Mouse (Mus musculus) hindbrain, embryonic 16.5 days (tissue): ENCODE measurements at regions not wholly inside any gene's neighbourhood (a gene's known extent, or its start where the extent isn't known, plus 50 kb on each side); places are given as distances from the start of the nearest gene placed in this dataset.

Source experiments
- ATAC-seq: fragments of 200-750 bp; cut with Nextera tagmentation; 2 replicates; pipeline ENCODE4 v1.8.0; 2017; ENCODE audit warnings: moderate TSS enrichment, moderate library complexity
- H3K27ac ChIP-seq: fragments of 300-500 bp; sonication (generic); 2 replicates; pipeline ENCODE4 v1.5.1; 2014; ENCODE audit warnings: low read depth, mild to moderate bottlenecking, control low read depth, low read length, moderate library complexity
- H3K27me3 ChIP-seq: fragments of 300-500 bp; sonication (generic); replicated peaks from 2 replicates; pipeline ENCODE4 v1.6.1; 2014; ENCODE audit warnings: low read length; ENCODE audit not compliant: control insufficient read depth, insufficient read depth
- H3K36me3 ChIP-seq: fragments of 300-500 bp; sonication (generic); 2 replicates; pipeline ENCODE4 v1.6.1; 2014; ENCODE audit warnings: mild to moderate bottlenecking, low read length, moderate library complexity, mixed read lengths; ENCODE audit not compliant: control insufficient read depth, insufficient read depth
- H3K4me1 ChIP-seq: fragments of 300-500 bp; sonication (generic); 2 replicates; pipeline ENCODE4 v1.6.1; 2014; ENCODE audit warnings: low read depth, low read length; ENCODE audit not compliant: control insufficient read depth, insufficient read depth
- H3K4me2 ChIP-seq: fragments of 300-500 bp; sonication (generic); 2 replicates; pipeline ENCODE4 v1.6.1; 2014; ENCODE audit warnings: mild to moderate bottlenecking, low read length, control low read depth, moderate library complexity
- H3K4me3 ChIP-seq: fragments of 300-500 bp; sonication (generic); 2 replicates; pipeline ENCODE4 v1.5.1; 2014; ENCODE audit warnings: mild to moderate bottlenecking, low read length, control low read depth, moderate library complexity
- H3K9ac ChIP-seq: fragments of 300-500 bp; sonication (generic); 2 replicates; pipeline ENCODE4 v1.6.1; 2014; ENCODE audit warnings: low read depth, mild to moderate bottlenecking, control low read depth, low read length, moderate library complexity
- H3K9me3 ChIP-seq: fragments of 300-500 bp; sonication (generic); 2 replicates; pipeline ENCODE4 v1.6.1; 2014; ENCODE audit warnings: mild to moderate bottlenecking, low read length, moderate library complexity; ENCODE audit not compliant: control insufficient read depth
- WGBS: fragments of 180-500 bp; shearing (Covaris S2); extraction: QIAGEN DNeasy Blood & Tissue Kit; methylation state at CpG from one replicate; pipeline ENCODE4 v1.1.7; 2014; 5-methylcytosine and 5-hydroxymethylcytosine counted together

DNA sequence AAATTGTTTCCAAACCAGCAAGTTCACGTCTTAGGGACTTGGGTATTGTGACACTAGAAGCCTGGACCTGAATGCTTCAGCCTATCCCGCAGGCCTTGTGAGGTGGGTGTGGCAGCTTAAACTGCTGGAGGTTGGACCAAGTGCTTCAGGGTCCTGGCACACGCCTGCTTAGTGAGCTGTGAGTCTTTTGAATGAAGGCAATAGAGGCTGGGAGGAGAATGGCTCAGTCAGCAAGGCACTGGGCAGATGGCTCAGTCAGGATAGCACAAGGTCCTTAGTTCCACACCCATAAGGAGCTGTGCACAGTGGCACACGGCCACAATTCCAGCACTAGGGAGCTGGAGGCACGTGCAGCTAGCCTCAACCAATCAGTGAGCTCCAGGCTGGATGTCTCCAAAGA lies 80.5 kb upstream of the Pmepa1 start:
- H3K27me3 ChIP-seq, result no peaks in the 10 kb centered on the region
- no peak overlapping the region for H3K4me2 ChIP-seq
- no peak overlapping the region for H3K27ac ChIP-seq
- ATAC-seq, result no peak
- no peaks in the 10 kb centered on the region for H3K9me3 ChIP-seq
- no peak overlapping the region for H3K9ac ChIP-seq
- H3K4me1 ChIP-seq, result peaks cover 7% of the 10 kb centered on the region
- 61% methylated on average over 5 of the region's 5 CpGs for WGBS
- H3K4me3 ChIP-seq, result no peak overlapping the region
- no peaks in the 10 kb centered on the region for H3K36me3 ChIP-seq

DNA sequence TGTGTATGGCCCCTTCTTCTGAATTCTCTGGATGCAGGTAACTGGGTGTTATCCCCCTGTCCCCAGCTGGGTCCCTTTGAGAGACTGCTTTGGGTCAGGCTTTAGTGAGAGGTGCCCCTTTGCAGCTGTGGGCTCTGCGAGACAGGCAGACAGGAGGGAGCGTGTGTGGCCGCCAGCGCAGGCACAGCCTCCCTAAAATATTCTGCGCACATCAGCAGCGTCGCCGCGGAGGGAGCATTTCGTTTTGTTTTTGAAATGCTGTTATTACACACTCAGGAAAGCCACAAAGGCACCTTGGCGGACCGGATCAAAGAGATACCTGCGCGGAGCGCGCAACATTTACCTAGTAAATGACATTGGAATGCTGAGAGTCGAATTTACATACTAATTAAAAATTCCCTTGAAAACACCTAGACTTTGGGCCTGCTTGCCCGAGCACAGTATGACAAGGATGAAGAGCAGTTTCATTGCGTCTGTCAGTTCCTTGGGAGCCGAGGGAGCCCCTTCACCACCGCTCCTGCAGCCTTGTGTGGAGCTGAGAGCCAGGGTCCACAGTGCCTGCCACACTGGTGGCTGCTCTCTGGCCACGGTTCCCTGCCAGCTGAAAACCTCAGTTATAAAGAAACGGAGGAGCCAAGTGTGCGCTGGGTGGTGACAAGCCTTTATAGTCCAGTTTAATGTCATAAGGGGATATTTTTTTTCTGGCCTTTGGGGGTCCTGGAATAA lies 89.3 kb upstream of the Pmepa1 start:
- Histone ChIP-seq H3K9me3 (no peaks in the 10 kb centered on the region), H3K4me1 (peaks cover 7% of the 10 kb centered on the region), H3K4me2 (peak overlapping the region; percentile 38), H3K27ac (peak overlapping the region; percentile 55), H3K9ac (peak overlapping the region; percentile 42; the same call in 1 of the 2 replicates), H3K4me3 (peak overlapping the region; percentile 8; the same call in 1 of the 2 replicates), H3K36me3 (no peaks in the 10 kb centered on the region), H3K27me3 (no peaks in the 10 kb centered on the region)
- WGBS, result 9% methylated on average over 24 of the region's 24 CpGs
- ATAC-seq, result peak; percentile 71

DNA sequence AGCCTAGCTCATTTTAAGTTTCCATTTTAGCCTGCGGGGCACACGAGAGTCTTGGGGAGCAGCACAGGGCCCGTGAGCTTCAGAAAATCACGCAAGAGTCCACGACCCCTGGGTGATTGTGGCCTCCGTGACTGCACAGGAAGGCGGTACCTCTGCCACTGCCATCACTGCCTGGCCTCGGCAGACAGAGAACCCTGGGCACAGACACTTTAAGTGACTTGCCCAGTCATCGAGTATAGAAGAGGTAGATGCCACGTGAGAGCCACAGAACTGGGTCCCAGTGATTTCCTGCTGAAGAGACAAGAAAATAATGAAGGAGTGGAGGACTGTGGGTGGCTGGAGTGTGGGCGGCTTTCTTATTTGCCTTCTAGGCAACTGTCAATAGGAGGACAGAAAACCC lies 90.4 kb upstream of the Pmepa1 start:
- Histone ChIP-seq H3K9me3 (0 out of 2 replicates have a peak, but pooled peaks cover under 1% of the 10 kb centered on the region), H3K4me3 (no peak overlapping the region), H3K27me3 (no peaks in the 10 kb centered on the region), H3K9ac (no peak overlapping the region), H3K36me3 (no peaks in the 10 kb centered on the region), H3K27ac (no peak overlapping the region), H3K4me2 (no peak overlapping the region), H3K4me1 (peaks cover 7% of the 10 kb centered on the region)
- ATAC-seq, result no peak
- 74% methylated on average over 11 of the region's 11 CpGs for WGBS

DNA sequence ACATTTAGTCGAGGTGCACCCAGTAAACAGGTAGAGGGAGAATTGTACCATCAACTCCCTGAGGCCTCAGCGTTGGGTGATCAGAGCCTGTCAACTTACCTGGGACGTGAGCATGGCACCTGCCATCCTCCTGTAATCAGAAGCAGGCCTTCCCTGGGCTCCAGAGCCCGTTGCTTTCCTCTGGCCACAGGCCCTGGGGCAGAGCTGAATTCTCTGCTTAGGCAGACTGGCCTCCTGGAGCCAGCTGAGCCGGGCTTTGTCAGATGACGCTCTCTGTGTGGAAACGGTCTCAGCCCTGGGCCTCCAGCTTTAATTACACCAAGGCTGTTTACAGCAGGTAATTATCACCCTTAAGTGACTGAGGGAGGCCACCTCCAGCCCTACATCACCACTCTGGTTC lies 92.6 kb upstream of the Pmepa1 start:
- no peak overlapping the region for H3K9ac ChIP-seq
- 55% methylated on average over 7 of the region's 7 CpGs for WGBS
- H3K9me3 ChIP-seq, result 0 out of 2 replicates have a peak, but pooled peaks cover 3% of the 10 kb centered on the region
- no peak overlapping the region for H3K27ac ChIP-seq
- no peak for ATAC-seq
- H3K4me2 ChIP-seq, result no peak overlapping the region
- no peaks in the 10 kb centered on the region for H3K27me3 ChIP-seq
- peaks cover 7% of the 10 kb centered on the region for H3K4me1 ChIP-seq
- H3K4me3 ChIP-seq, result no peak overlapping the region
- H3K36me3 ChIP-seq, result no peaks in the 10 kb centered on the region

DNA sequence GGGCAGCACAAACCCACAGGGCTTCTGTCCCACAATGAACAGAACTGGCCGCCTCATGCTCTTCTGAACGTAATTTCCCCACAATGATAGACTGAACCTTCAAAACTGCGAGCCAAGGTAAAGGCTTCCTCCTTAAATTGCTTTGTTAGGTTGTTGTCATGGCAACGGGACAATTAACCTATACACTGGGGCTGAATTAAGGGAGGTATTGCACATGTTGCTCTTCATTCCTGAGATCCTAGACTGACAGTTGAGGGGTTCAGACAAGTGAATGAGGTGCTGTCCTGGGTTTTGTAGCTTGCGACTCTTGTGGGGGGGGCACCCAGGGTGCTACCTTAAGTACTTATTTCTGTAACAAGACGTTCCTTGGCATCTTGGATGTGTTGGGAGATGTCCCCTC lies 100.6 kb upstream of the Pmepa1 start:
- Histone ChIP-seq H3K4me2 (no peak overlapping the region), H3K36me3 (no peaks in the 10 kb centered on the region), H3K27ac (no peak overlapping the region), H3K9ac (no peak overlapping the region), H3K4me1 (peaks cover 3% of the 10 kb centered on the region; the same call in 1 of the 2 replicates), H3K4me3 (no peak overlapping the region), H3K9me3 (0 out of 2 replicates have a peak, but pooled peaks cover under 1% of the 10 kb centered on the region), H3K27me3 (no peaks in the 10 kb centered on the region)
- 74% methylated on average over 6 of the region's 6 CpGs for WGBS
- no peak for ATAC-seq

DNA sequence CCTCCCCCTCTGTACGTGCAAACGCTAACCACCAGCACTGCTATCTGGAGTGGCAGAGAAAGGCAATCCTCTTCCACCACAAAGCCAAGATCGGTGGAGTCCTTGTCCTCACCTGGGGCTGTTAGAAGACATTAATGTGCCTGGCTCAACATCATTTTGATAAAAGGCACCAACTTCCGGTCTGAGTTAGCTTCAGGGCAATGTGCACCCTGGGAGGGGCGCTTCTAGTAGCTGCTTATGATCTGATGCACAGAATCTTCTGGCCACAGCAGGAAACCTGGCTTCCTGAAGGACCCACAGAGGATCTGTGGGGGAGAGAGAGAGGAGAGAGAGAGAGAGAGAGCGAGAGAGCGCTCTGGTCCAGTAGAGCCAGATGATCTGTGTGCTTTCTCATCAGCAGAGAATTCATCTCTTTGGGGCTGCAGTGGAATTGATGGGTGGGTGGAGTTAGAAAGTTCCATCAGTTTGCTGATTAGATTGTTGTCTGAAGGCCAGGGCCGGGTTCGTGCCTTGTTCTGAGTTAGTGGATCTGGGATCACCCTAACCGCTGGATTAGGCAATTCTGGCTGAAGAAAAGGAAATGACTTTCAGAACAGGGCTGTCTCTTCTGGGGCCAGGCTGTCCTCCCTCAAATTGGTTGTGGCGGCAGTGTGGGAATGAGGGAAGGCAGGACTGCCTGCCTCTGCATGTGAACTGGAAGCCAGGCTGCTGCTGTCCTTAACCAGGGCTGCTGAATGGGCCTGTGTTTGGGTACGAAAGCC lies 101.3 kb upstream of the Pmepa1 start:
- 66% methylated on average over 10 of the region's 12 CpGs for WGBS
- Histone ChIP-seq H3K4me3 (no peak overlapping the region), H3K27ac (no peak overlapping the region), H3K27me3 (no peaks in the 10 kb centered on the region), H3K4me2 (no peak overlapping the region), H3K4me1 (peaks cover 3% of the 10 kb centered on the region; the same call in 1 of the 2 replicates), H3K9me3 (no peaks in the 10 kb centered on the region), H3K9ac (no peak overlapping the region), H3K36me3 (no peaks in the 10 kb centered on the region)
- no peak for ATAC-seq

DNA sequence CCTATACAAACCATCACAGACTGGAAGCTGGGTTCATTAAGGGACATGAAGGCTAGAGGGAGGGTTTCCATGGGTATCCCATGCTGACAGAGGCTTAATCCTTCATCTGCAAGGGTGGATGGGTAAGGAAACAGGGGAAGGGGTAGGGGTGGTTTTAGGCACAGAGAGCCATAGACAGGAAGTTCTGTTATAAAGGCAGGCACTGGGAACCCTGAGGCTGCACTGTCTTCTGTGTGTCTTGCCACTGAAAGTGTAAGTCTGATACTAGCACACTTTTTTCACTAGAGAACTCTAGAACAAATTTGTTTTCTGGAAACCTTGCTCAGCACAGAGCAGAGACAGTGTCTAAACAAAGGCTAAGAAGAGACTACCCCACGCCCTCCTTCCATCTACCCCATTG lies 103.4 kb upstream of the Pmepa1 start:
- Histone ChIP-seq H3K9me3 (no peaks in the 10 kb centered on the region), H3K36me3 (no peaks in the 10 kb centered on the region), H3K27ac (no peak overlapping the region), H3K9ac (no peak overlapping the region), H3K4me3 (no peak overlapping the region), H3K27me3 (no peaks in the 10 kb centered on the region), H3K4me2 (no peak overlapping the region), H3K4me1 (peaks cover 3% of the 10 kb centered on the region; the same call in 1 of the 2 replicates)
- ATAC-seq, result no peak
- WGBS, result 100% methylated on average over 1 of the region's 1 CpGs

DNA sequence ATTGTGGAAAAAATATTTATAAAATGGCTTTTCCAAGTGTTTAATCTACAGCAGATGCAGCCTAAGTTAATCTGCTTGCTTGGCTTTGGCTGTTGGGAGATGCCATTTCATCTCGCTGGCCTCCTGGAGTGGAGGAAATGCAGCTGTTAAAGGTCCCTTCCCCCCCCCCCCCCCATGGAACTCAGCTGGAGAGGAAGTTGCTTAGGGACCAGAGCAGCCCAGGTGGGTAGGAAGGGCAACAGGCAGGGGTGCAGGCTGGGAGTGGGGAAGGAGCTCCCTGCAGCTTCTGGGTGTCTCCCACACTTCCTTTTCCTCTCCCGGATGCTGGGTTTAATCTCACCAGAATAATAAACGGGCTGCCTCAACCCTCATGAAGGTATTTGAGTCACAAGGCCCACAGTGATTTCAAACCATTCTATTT lies 104.0 kb upstream of the Pmepa1 start:
- H3K4me2 ChIP-seq, result no peak overlapping the region
- no peak overlapping the region for H3K27ac ChIP-seq
- 63% methylated on average over 3 of the region's 3 CpGs for WGBS

DNA sequence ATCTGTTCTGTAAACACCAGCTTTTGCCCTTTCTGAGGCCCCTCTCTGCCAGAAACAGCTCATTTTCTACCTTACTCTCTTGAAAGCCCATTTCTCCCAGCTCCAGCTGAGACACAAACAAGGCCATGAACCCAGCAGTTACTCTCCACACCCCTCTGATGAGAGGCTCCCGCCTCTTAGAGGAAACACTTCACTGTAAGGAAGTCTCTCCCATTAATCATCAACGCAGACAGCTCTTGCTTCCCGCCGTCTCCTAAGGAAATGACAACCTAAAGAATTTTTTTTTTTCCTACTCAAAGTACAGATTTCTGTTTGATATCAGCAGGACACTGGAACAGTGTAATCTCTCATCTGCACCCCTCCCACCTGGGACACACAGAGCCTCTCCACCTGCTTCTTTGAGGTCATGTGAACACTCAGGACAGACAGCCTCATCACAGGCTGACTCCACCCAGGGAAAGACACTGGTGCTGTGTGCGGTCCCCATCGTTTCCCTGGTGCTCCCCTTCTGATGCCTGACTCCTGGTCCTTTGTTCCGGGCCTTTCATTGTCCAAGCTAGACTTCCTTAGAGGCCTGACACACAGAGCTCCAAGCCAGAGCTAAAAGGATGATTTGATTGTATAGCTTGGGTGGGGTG lies 106.0 kb upstream of the Pmepa1 start:
- no peaks in the 10 kb centered on the region for H3K36me3 ChIP-seq
- no peak overlapping the region for H3K4me3 ChIP-seq
- peaks cover 3% of the 10 kb centered on the region; the same call in 1 of the 2 replicates for H3K4me1 ChIP-seq
- ATAC-seq, result no peak
- WGBS, result 41% methylated on average over 7 of the region's 7 CpGs
- H3K9me3 ChIP-seq, result no peaks in the 10 kb centered on the region
- H3K27ac ChIP-seq, result no peak overlapping the region
- no peak overlapping the region for H3K9ac ChIP-seq
- H3K4me2 ChIP-seq, result no peak overlapping the region
- H3K27me3 ChIP-seq, result no peaks in the 10 kb centered on the region

More for the DNA sequence above, 104.0 kb upstream of the Pmepa1 start:
- ATAC-seq, result no peak
- Histone ChIP-seq H3K27me3 (no peaks in the 10 kb centered on the region), H3K9me3 (no peaks in the 10 kb centered on the region), H3K9ac (no peak overlapping the region), H3K4me3 (no peak overlapping the region), H3K36me3 (no peaks in the 10 kb centered on the region), H3K4me1 (peaks cover 3% of the 10 kb centered on the region; the same call in 1 of the 2 replicates)
